Mouse (Mus musculus) heart, embryonic 11.5 days (tissue): ENCODE results near the gene Ulk2. TPM values are rescaled to one million over a fixed set of nuclear protein-coding genes. Genes with fewer than 3 reads are reported as not detected.
A peak's percentile ranks its signal among the peaks of the same experiment; 100 is the strongest.
"Not testable (repeated sequence)": the region's sequence is repeated elsewhere in the genome, so short reads cannot be mapped to it uniquely, and the experiment has no call there.

Experiments used
- ATAC-seq: fragments of 200-750 bp; cut with Nextera tagmentation; replicated peaks from 2 replicates; pipeline ENCODE4 v1.8.0; 2017; ENCODE audit warnings: moderate library complexity; ENCODE audit not compliant: insufficient number of reproducible peaks, low FRiP score, low TSS enrichment
- H3K27ac ChIP-seq: fragments of 300-500 bp; sonication (generic); 2 replicates; pipeline ENCODE4 v1.5.1; 2014; ENCODE audit warnings: mild to moderate bottlenecking, low read depth, low read length
- H3K27me3 ChIP-seq: fragments of 300-500 bp; sonication (generic); 2 replicates; pipeline ENCODE4 v1.6.1; 2014; ENCODE audit warnings: mild to moderate bottlenecking, low read length, mixed read lengths; ENCODE audit not compliant: control insufficient read depth, insufficient read depth
- H3K36me3 ChIP-seq: fragments of 300-500 bp; sonication (generic); 2 replicates; pipeline ENCODE4 v1.6.1; 2014; ENCODE audit warnings: mild to moderate bottlenecking, low read length, moderate library complexity, mixed read lengths; ENCODE audit not compliant: control insufficient read depth, insufficient read depth
- H3K4me1 ChIP-seq: fragments of 300-500 bp; sonication (generic); 2 replicates; pipeline ENCODE4 v1.6.1; 2014; ENCODE audit warnings: low read length; ENCODE audit not compliant: control insufficient read depth, insufficient read depth
- H3K4me2 ChIP-seq: fragments of 300-500 bp; sonication (generic); 2 replicates; pipeline ENCODE4 v1.6.1; 2014; ENCODE audit warnings: mild to moderate bottlenecking, moderate library complexity
- H3K4me3 ChIP-seq: fragments of 300-500 bp; sonication (generic); 2 replicates; pipeline ENCODE4 v1.5.1; 2014; ENCODE audit warnings: low read depth, low read length
- H3K9ac ChIP-seq: fragments of 300-500 bp; sonication (generic); 2 replicates; pipeline ENCODE4 v1.6.1; 2014; ENCODE audit warnings: mild to moderate bottlenecking, low read depth, low read length, moderate library complexity
- H3K9me3 ChIP-seq: fragments of 300-500 bp; sonication (generic); replicated peaks from 2 replicates; pipeline ENCODE4 v1.6.1; 2016; ENCODE audit warnings: low read length; ENCODE audit not compliant: control insufficient read depth
- WGBS: fragments of 180-500 bp; shearing (Covaris S2); extraction: QIAGEN DNeasy Blood & Tissue Kit; methylation state at CpG from one replicate; pipeline ENCODE4 v1.1.7; 2014; ENCODE audit not compliant: insufficient replicate concordance; 5-methylcytosine and 5-hydroxymethylcytosine counted together
- polyA plus RNA-seq: library from polyadenylated mRNA; unstranded; fragments of >200 nt; fragmentation: Nextera tagmentation; extraction: Ambion mirVana; gene quantifications from 2 replicates; pipeline ENCODE4 v1.2.1, GENCODE M21; 2014

Ulk2 gene
- polyA plus RNA-seq, 1 experiment from 2014 or later: 13.2 TPM

- ATAC-seq: peak; percentile 80
- Histone ChIP-seq H3K4me2 (peak overlapping the region; percentile 79), H3K4me1 (no peaks in the 10 kb centered on the region), H3K9me3 (no peaks in the 10 kb centered on the region), H3K4me3 (peak overlapping the region; percentile 90), H3K9ac (peak overlapping the region; percentile 94), H3K36me3 (no peaks in the 10 kb centered on the region), H3K27me3 (no peaks in the 10 kb centered on the region), H3K27ac (peak overlapping the region; percentile 78)
- under 1% methylated on average over 71 of the region's 87 CpGs for WGBS
Measured at GRCm38 (mm10) chr11:61854211-61854987, 474 bp downstream of the Ulk2 start.

- 19% methylated on average over 5 of the region's 5 CpGs for WGBS
- Histone ChIP-seq H3K27me3 (no peaks in the 10 kb centered on the region), H3K4me1 (no peaks in the 10 kb centered on the region), H3K4me3 (peak overlapping the region; percentile 90), H3K27ac (no peak overlapping the region), H3K36me3 (no peaks in the 10 kb centered on the region), H3K4me2 (peak overlapping the region; percentile 79), H3K9ac (peak overlapping the region; percentile 94), H3K9me3 (no peaks in the 10 kb centered on the region)
- no peak for ATAC-seq
Measured at GRCm38 (mm10) chr11:61853659-61854058, 1.2 kb downstream of the Ulk2 start.

GRCm38 (mm10) chr11:61852916-61853315, 2.0 kb downstream of the Ulk2 start:
- Histone ChIP-seq H3K9me3 (no peaks in the 10 kb centered on the region), H3K4me3 (no peak overlapping the region), H3K27ac (no peak overlapping the region), H3K4me2 (no peak overlapping the region), H3K36me3 (no peaks in the 10 kb centered on the region), H3K4me1 (no peaks in the 10 kb centered on the region), H3K9ac (no peak overlapping the region), H3K27me3 (no peaks in the 10 kb centered on the region)
- ATAC-seq: no peak

GRCm38 (mm10) chr11:61851195-61851594, 3.7 kb downstream of the Ulk2 start:
- no peak overlapping the region for H3K4me3 ChIP-seq
- no peaks in the 10 kb centered on the region for H3K36me3 ChIP-seq
- no peak overlapping the region for H3K27ac ChIP-seq
- no peaks in the 10 kb centered on the region for H3K27me3 ChIP-seq
- H3K9ac ChIP-seq: no peak overlapping the region
- WGBS: 75% methylated on average over 3 of the region's 3 CpGs
- H3K4me2 ChIP-seq: no peak overlapping the region
- H3K9me3 ChIP-seq: no peaks in the 10 kb centered on the region
- 0 out of 2 replicates have a peak, but pooled peaks cover 2% of the 10 kb centered on the region for H3K4me1 ChIP-seq
- ATAC-seq: no peak

GRCm38 (mm10) chr11:61840663-61841062, 14.2 kb downstream of the Ulk2 start:
- not testable (repeated sequence) for H3K4me2 ChIP-seq, H3K27ac ChIP-seq, H3K9me3 ChIP-seq, H3K9ac ChIP-seq, H3K4me3 ChIP-seq, H3K4me1 ChIP-seq, H3K36me3 ChIP-seq, ATAC-seq, H3K27me3 ChIP-seq
- WGBS: 61% methylated on average over 3 of the region's 3 CpGs

- H3K9ac ChIP-seq: no peak overlapping the region
- no peak overlapping the region for H3K4me2 ChIP-seq
- no peak overlapping the region for H3K4me3 ChIP-seq
- ATAC-seq: no peak
- no peaks in the 10 kb centered on the region for H3K27me3 ChIP-seq
- H3K27ac ChIP-seq: no peak overlapping the region
- no peaks in the 10 kb centered on the region for H3K4me1 ChIP-seq
- H3K36me3 ChIP-seq: no peaks in the 10 kb centered on the region
- H3K9me3 ChIP-seq: no peaks in the 10 kb centered on the region
Measured at GRCm38 (mm10) chr11:61839940-61840339, 14.9 kb downstream of the Ulk2 start.

GRCm38 (mm10) chr11:61839182-61839581, 15.7 kb downstream of the Ulk2 start:
- Histone ChIP-seq H3K27me3 (no peaks in the 10 kb centered on the region), H3K4me2 (no peak overlapping the region), H3K9me3 (no peaks in the 10 kb centered on the region), H3K36me3 (no peaks in the 10 kb centered on the region), H3K4me3 (no peak overlapping the region), H3K27ac (no peak overlapping the region), H3K4me1 (no peaks in the 10 kb centered on the region), H3K9ac (no peak overlapping the region)
- WGBS: 89% methylated on average over 1 of the region's 1 CpGs
- no peak for ATAC-seq

- 54% methylated on average over 4 of the region's 4 CpGs for WGBS
- Histone ChIP-seq H3K9ac (no peak overlapping the region), H3K27ac (no peak overlapping the region), H3K4me3 (no peak overlapping the region), H3K36me3 (no peaks in the 10 kb centered on the region), H3K4me1 (no peaks in the 10 kb centered on the region), H3K4me2 (no peak overlapping the region), H3K9me3 (no peaks in the 10 kb centered on the region), H3K27me3 (no peaks in the 10 kb centered on the region)
- ATAC-seq: no peak
Measured at GRCm38 (mm10) chr11:61809793-61810192, 45.1 kb downstream of the Ulk2 start.

GRCm38 (mm10) chr11:61808551-61809117, 46.2 kb downstream of the Ulk2 start:
- H3K27ac ChIP-seq: no peak overlapping the region
- no peaks in the 10 kb centered on the region for H3K27me3 ChIP-seq
- no peak overlapping the region for H3K4me3 ChIP-seq
- no peak for ATAC-seq
- H3K4me1 ChIP-seq: no peaks in the 10 kb centered on the region
- no peak overlapping the region for H3K4me2 ChIP-seq
- no peak overlapping the region for H3K9ac ChIP-seq
- H3K36me3 ChIP-seq: no peaks in the 10 kb centered on the region
- no peaks in the 10 kb centered on the region for H3K9me3 ChIP-seq
- WGBS: 82% methylated on average over 2 of the region's 2 CpGs
